In genomic region chr14:55247181-55247580, GRCm38 (mm10) we compare ENCODE assay signal across 27 mouse cellular contexts. TPM values are rescaled to one million over a fixed set of nuclear protein-coding genes. Genes with fewer than 3 reads are reported as not detected.
DNase-seq lines count a peak whose midpoint lies in the region; ATAC-seq and TF ChIP-seq lines count a peak whose summit lies in the region.
"Had no signal": no experiment of that assay in that cellular context is flagged by ENCODE, and none has a peak within 500 bp of the region (broad histone marks: within the 10 kb centered on the region; RNA-seq: fewer than 3 reads in every experiment).

No protein-coding gene starts in this region.

- TF ChIP-seq CTCF in kidney, postnatal 0 days (IDR thresholded peaks at IDR 0.05; ENCODE audit: low read depth): no peak
- no peak for TF ChIP-seq CTCF in midbrain, postnatal 0 days (IDR thresholded peaks at IDR 0.05)

- no peak overlapping the region for H3K4me3 ChIP-seq in heart, embryonic 10.5 days
- no peak overlapping the region for H3K4me3 ChIP-seq in kidney, embryonic 15.5 days (replicated peaks)
- no peak overlapping the region for H3K4me3 ChIP-seq in kidney, postnatal 0 days (replicated peaks; ENCODE audit: low read depth, low read length)
- H3K4me3 ChIP-seq in midbrain, postnatal 0 days (ENCODE audit: low read depth, low read length): no peak overlapping the region
- no peak overlapping the region for H3K4me3 ChIP-seq in midbrain, embryonic 10.5 days
- H3K4me3 ChIP-seq: embryonic facial prominence, embryonic 10.5 days; embryonic facial prominence, embryonic 12.5 days; forebrain, embryonic 13.5 days had no signal

- ATAC-seq in kidney, embryonic 15.5 days (replicated peaks; ENCODE audit: low FRiP score): peak; percentile 81
- peak; percentile 61; the same call in 1 of the 2 replicates for ATAC-seq in kidney, postnatal 0 days (replicated peaks; ENCODE audit: low FRiP score, low read depth)
- no peak for ATAC-seq in midbrain, postnatal 0 days (ENCODE audit: low FRiP score)
- ATAC-seq: activated CD4-positive, CD25-positive, alpha-beta regulatory T cell, adult 4 months; CD4-positive, CD25-positive, alpha-beta regulatory T cell, adult 4 months; forebrain, embryonic 13.5 days; Patski had no signal

- DNase-seq in heart, adult 11 months: peak; percentile 64
- DNase-seq in heart, embryonic 10.5 days (ENCODE audit: low spot score): no peak
- no peak for DNase-seq in kidney, adult 8-10 months
- DNase-seq in kidney, postnatal 0 days (ENCODE audit: low spot score): peak; percentile 86
- no peak for DNase-seq in kidney, adult 9 months
- no peak for DNase-seq in midbrain, postnatal 0 days (ENCODE audit: low spot score)
- no peak for DNase-seq in midbrain, embryonic 10.5 days (ENCODE audit: low spot score)
- DNase-seq: adrenal gland, adult 8-10 months; adrenal gland, postnatal 14 days; adrenal gland, postnatal 36 days; B cell, adult 2 months; cerebellum, adult 11-12 months; cerebellum, adult 2 months; cerebellum, adult 9-10 months; cerebellum, postnatal 10 days; cerebellum, postnatal 25 days had no signal

- no peaks in the 10 kb centered on the region for H3K9me3 ChIP-seq in heart, embryonic 10.5 days
- no peaks in the 10 kb centered on the region for H3K9me3 ChIP-seq in kidney, embryonic 15.5 days (replicated peaks)
- no peaks in the 10 kb centered on the region for H3K9me3 ChIP-seq in kidney, postnatal 0 days (replicated peaks; ENCODE audit: low read length)
- no peaks in the 10 kb centered on the region for H3K9me3 ChIP-seq in midbrain, postnatal 0 days (ENCODE audit: low read length)
- no peaks in the 10 kb centered on the region for H3K9me3 ChIP-seq in midbrain, embryonic 10.5 days (replicated peaks)
- H3K9me3 ChIP-seq: embryonic facial prominence, embryonic 10.5 days; embryonic facial prominence, embryonic 12.5 days; forebrain, embryonic 13.5 days; G1E had no signal

- no peak overlapping the region for H3K9ac ChIP-seq in kidney, embryonic 15.5 days
- no peak overlapping the region for H3K9ac ChIP-seq in kidney, postnatal 0 days (ENCODE audit: low read depth, low read length)
- H3K9ac ChIP-seq in midbrain, postnatal 0 days (replicated peaks; ENCODE audit: low read length, poor library complexity, severe bottlenecking): no peak overlapping the region
- H3K9ac ChIP-seq: embryonic facial prominence, embryonic 12.5 days; forebrain, embryonic 13.5 days had no signal

- WGBS in heart, embryonic 10.5 days: 61% methylated on average over 6 of the region's 6 CpGs
- 18% methylated on average over 6 of the region's 6 CpGs for WGBS in kidney, embryonic 15.5 days
- WGBS in kidney, postnatal 0 days: 16% methylated on average over 6 of the region's 6 CpGs
- 34% methylated on average over 6 of the region's 6 CpGs for WGBS in midbrain, postnatal 0 days
- WGBS in midbrain, embryonic 10.5 days: 41% methylated on average over 6 of the region's 6 CpGs

- H3K36me3 ChIP-seq in heart, embryonic 10.5 days: no peaks in the 10 kb centered on the region
- H3K36me3 ChIP-seq in kidney, embryonic 15.5 days: no peaks in the 10 kb centered on the region
- H3K36me3 ChIP-seq in kidney, postnatal 0 days (ENCODE audit: insufficient read depth, low read length): no peaks in the 10 kb centered on the region
- no peaks in the 10 kb centered on the region for H3K36me3 ChIP-seq in midbrain, postnatal 0 days (ENCODE audit: insufficient read depth, low read length)
- H3K36me3 ChIP-seq in midbrain, embryonic 10.5 days: no peaks in the 10 kb centered on the region
- H3K36me3 ChIP-seq: embryonic facial prominence, embryonic 10.5 days; embryonic facial prominence, embryonic 12.5 days; G1E had no signal

- no peaks in the 10 kb centered on the region for H3K4me1 ChIP-seq in heart, embryonic 10.5 days
- peaks cover 33% of the 10 kb centered on the region for H3K4me1 ChIP-seq in kidney, embryonic 15.5 days
- peaks cover 13% of the 10 kb centered on the region; the same call in 1 of the 2 replicates for H3K4me1 ChIP-seq in kidney, postnatal 0 days (replicated peaks; ENCODE audit: insufficient read depth, low read length)
- H3K4me1 ChIP-seq in midbrain, postnatal 0 days (ENCODE audit: insufficient read depth, low read length): peaks cover 5% of the 10 kb centered on the region; the same call in 1 of the 2 replicates
- peaks cover 10% of the 10 kb centered on the region for H3K4me1 ChIP-seq in midbrain, embryonic 10.5 days
- H3K4me1 ChIP-seq: embryonic facial prominence, embryonic 12.5 days; forebrain, embryonic 13.5 days had no signal

- H3K27me3 ChIP-seq in heart, embryonic 10.5 days (ENCODE audit: insufficient read depth, poor library complexity, severe bottlenecking): no peaks in the 10 kb centered on the region
- no peaks in the 10 kb centered on the region for H3K27me3 ChIP-seq in kidney, embryonic 15.5 days
- H3K27me3 ChIP-seq in kidney, postnatal 0 days (ENCODE audit: insufficient read depth, low read length): no peaks in the 10 kb centered on the region
- H3K27me3 ChIP-seq in midbrain, postnatal 0 days (ENCODE audit: insufficient read depth, low read length): no peaks in the 10 kb centered on the region
- no peaks in the 10 kb centered on the region for H3K27me3 ChIP-seq in midbrain, embryonic 10.5 days (ENCODE audit: low read depth, poor library complexity, severe bottlenecking)
- H3K27me3 ChIP-seq: embryonic facial prominence, embryonic 12.5 days; forebrain, embryonic 13.5 days had no signal

- H3K27ac ChIP-seq in heart, embryonic 10.5 days: no peak overlapping the region
- peak overlapping the region; percentile 61 for H3K27ac ChIP-seq in kidney, embryonic 15.5 days
- peak overlapping the region; percentile 36; the same call in 1 of the 2 replicates for H3K27ac ChIP-seq in kidney, postnatal 0 days
- H3K27ac ChIP-seq in midbrain, postnatal 0 days (ENCODE audit: low read depth, low read length): 0 out of 2 replicates have a peak overlapping the region, but pooled peaks have one; percentile 26
- H3K27ac ChIP-seq in midbrain, embryonic 10.5 days (replicated peaks): no peak overlapping the region
- H3K27ac ChIP-seq: embryonic facial prominence, embryonic 10.5 days; embryonic facial prominence, embryonic 12.5 days; forebrain, embryonic 13.5 days had no signal

- peak overlapping the region; percentile 8 for H3K4me2 ChIP-seq in kidney, embryonic 15.5 days
- peak overlapping the region; percentile 25; the same call in 1 of the 2 replicates for H3K4me2 ChIP-seq in kidney, postnatal 0 days (ENCODE audit: low read length)
- H3K4me2 ChIP-seq in midbrain, postnatal 0 days (ENCODE audit: low read depth, low read length, poor library complexity, severe bottlenecking): no peak overlapping the region
- H3K4me2 ChIP-seq: embryonic facial prominence, embryonic 12.5 days; forebrain, embryonic 13.5 days had no signal

RNA-seq across cellular contexts. Expression of gene Dhrs2, which starts 25.4 kb away (rescaled TPM):
- polyA plus RNA-seq in heart, embryonic 10.5 days (2016; fragmentation: Nextera tagmentation; extraction: Ambion mirVana): not detected in 2 replicates
- 0.23 TPM in 1 of 2 replicates, not detected in the other for polyA plus RNA-seq in kidney, embryonic 15.5 days (2015; fragmentation: Nextera tagmentation; extraction: Ambion mirVana)
- 0.09 TPM in 1 of 2 replicates, not detected in the other for polyA plus RNA-seq in kidney, postnatal 0 days (2015; fragmentation: Nextera tagmentation; extraction: Ambion mirVana)
- 2.0 TPM in 1 of 2 replicates, not detected in the other for total RNA-seq in midbrain, postnatal 0 days (2014; rRNA removed)
- 0.56 and 0.86 TPM in 2 replicates for polyA plus RNA-seq in midbrain, postnatal 0 days (2015; fragmentation: Nextera tagmentation; extraction: Ambion mirVana)
- 0.16 TPM in 1 of 2 replicates, not detected in the other for polyA plus RNA-seq in midbrain, embryonic 10.5 days (2016; fragmentation: Nextera tagmentation; extraction: Ambion mirVana)
- total RNA-seq: adrenal gland, adult 18-20 months; adrenal gland, adult 8-10 months; adrenal gland, postnatal 14 days; adrenal gland, postnatal 36 days; CH12.LX; G1E had no signal
- polyA plus RNA-seq: activated CD4-positive, CD25-positive, alpha-beta regulatory T cell, adult 4 months; CD4-positive, CD25-positive, alpha-beta regulatory T cell, adult 4 months; embryonic facial prominence, embryonic 10.5 days; forebrain, embryonic 11.5 days; forebrain, embryonic 13.5 days; G1E; Patski had no signal

Comparison
In these comparisons a context has a peak if more than half of its experiments do, and no peak if none do; other contexts are left out.
1. DNase-seq: peak in heart, adult 11 months (single experiment) and kidney, postnatal 0 days (single experiment); none in heart, embryonic 10.5 days (single experiment), kidney, adult 8-10 months (0 of 2), kidney, adult 9 months (single experiment), midbrain, postnatal 0 days (single experiment) and midbrain, embryonic 10.5 days (single experiment).
2. H3K27ac ChIP-seq: peak in kidney, embryonic 15.5 days (single experiment), kidney, postnatal 0 days (single experiment) and midbrain, postnatal 0 days (single experiment); none in heart, embryonic 10.5 days (single experiment) and midbrain, embryonic 10.5 days (single experiment).